Mouse (Mus musculus) embryo, embryonic 9.5 days (tissue): Measurements from ENCODE around the gene Slc22a18.

Experiments used
- DNase-seq: peaks from one replicate; pipeline ENCODE4 v3.0.0-alpha.2; 2017; ENCODE audit errors: extremely low spot score

Slc22a18 gene

GRCm38 (mm10) chr7:143473347-143474101 lies at the start of gene Slc22a18:
Gene Slc22a18 (plus strand): TSS chr7:143473736.
- no peak for DNase-seq

GRCm38 (mm10) chr7:143428142-143428813 lies 45.3 kb upstream of the Slc22a18 start:
- DNase-seq, result peak; percentile 66

- peak; percentile 61 for DNase-seq
These were observed 44.6 kb upstream of the Slc22a18 start for GRCm38 (mm10) chr7:143428814-143429499.

GRCm38 (mm10) chr7:143432631-143433030 lies 40.9 kb upstream of the Slc22a18 start:
- no peak for DNase-seq

- DNase-seq, result no peak
These were observed 40.2 kb upstream of the Slc22a18 start for GRCm38 (mm10) chr7:143433331-143433730.

- no peak for DNase-seq
These were observed 36.2 kb upstream of the Slc22a18 start for GRCm38 (mm10) chr7:143437231-143437893.

- peak; percentile 82 for DNase-seq
These were observed 35.5 kb upstream of the Slc22a18 start for GRCm38 (mm10) chr7:143437894-143438581.

GRCm38 (mm10) chr7:143438965-143439364 lies 34.6 kb upstream of the Slc22a18 start:
- DNase-seq, result no peak

GRCm38 (mm10) chr7:143444580-143444954 lies 29.0 kb upstream of the Slc22a18 start:
- no peak for DNase-seq

GRCm38 (mm10) chr7:143444955-143445648 lies 28.4 kb upstream of the Slc22a18 start:
- DNase-seq, result peak; percentile 32

GRCm38 (mm10) chr7:143445651-143446460 lies 27.7 kb upstream of the Slc22a18 start:
- peak; percentile 55 for DNase-seq

GRCm38 (mm10) chr7:143447130-143447529 lies 26.4 kb upstream of the Slc22a18 start:
- DNase-seq, result no peak

- DNase-seq, result no peak
These were observed 14.6 kb upstream of the Slc22a18 start for GRCm38 (mm10) chr7:143458963-143459331.

GRCm38 (mm10) chr7:143459332-143460211 lies 14.0 kb upstream of the Slc22a18 start:
- DNase-seq, result peak; percentile 40

GRCm38 (mm10) chr7:143460217-143460834 lies 13.2 kb upstream of the Slc22a18 start:
- no peak for DNase-seq

- peak; percentile 90 for DNase-seq
These were observed 12.7 kb upstream of the Slc22a18 start, which contains the start of gene Cdkn1c for GRCm38 (mm10) chr7:143460874-143461273. Gene Cdkn1c (minus strand): TSS chr7:143461050.

- DNase-seq, result no peak
These were observed 12.2 kb upstream of the Slc22a18 start for GRCm38 (mm10) chr7:143461294-143461870.

GRCm38 (mm10) chr7:143461920-143462319 lies 11.6 kb upstream of the Slc22a18 start:
- DNase-seq, result peak; percentile 22
